Mouse (Mus musculus) G1E (cell line): ENCODE measurements around the gene Cdx2.

ENCODE experiments used
- CTCF ChIP-seq: IDR thresholded peaks from 2 replicates; pipeline ENCODE4 v1.5.1; 2012; ENCODE audit warnings: low read depth, low read length, inconsistent platforms, mixed read lengths
- POLR2AphosphoS5 ChIP-seq: IDR thresholded peaks from 2 replicates; pipeline ENCODE4 v1.6.1; 2012; ENCODE audit warnings: low read depth, low read length, inconsistent platforms; ENCODE audit not compliant: insufficient replicate concordance

GRCm38 (mm10) chr5:147291764-147292505 is 15.1 kb downstream of the Cdx2 start:
- TF ChIP-seq CTCF (no peak), POLR2AphosphoS5 (no peak)
